Mouse (Mus musculus): ENCODE results near the gene Pigk.

Pigk gene

GRCm38 (mm10) chr3:152932544-152932943 is 218.6 kb downstream of the Pigk start:
- no peak for DNase-seq (ENCODE audit: low spot score)

- DNase-seq (ENCODE audit: low spot score), result no peak
Observed at GRCm38 (mm10) chr3:152933737-152934136, 219.8 kb downstream of the Pigk start.

- no peak for DNase-seq (ENCODE audit: low spot score)
Observed at GRCm38 (mm10) chr3:152936313-152936712, 222.4 kb downstream of the Pigk start.

- DNase-seq (ENCODE audit: low spot score), result no peak
Observed at GRCm38 (mm10) chr3:152941671-152942070, 227.8 kb downstream of the Pigk start.

- DNase-seq (ENCODE audit: low spot score), result no peak
Observed at GRCm38 (mm10) chr3:152942985-152943384, 229.1 kb downstream of the Pigk start.

- no peak for DNase-seq (ENCODE audit: low spot score)
Observed at GRCm38 (mm10) chr3:152944766-152945165, 230.9 kb downstream of the Pigk start.

GRCm38 (mm10) chr3:152947031-152947640 is 233.2 kb downstream of the Pigk start:
- no peak for DNase-seq (ENCODE audit: low spot score)

GRCm38 (mm10) chr3:152948556-152948955 is 234.7 kb downstream of the Pigk start:
- no peak for DNase-seq (ENCODE audit: low spot score)

- no peak for DNase-seq (ENCODE audit: low spot score)
Observed at GRCm38 (mm10) chr3:152949233-152949777, 235.4 kb downstream of the Pigk start.

- DNase-seq (ENCODE audit: low spot score), result no peak
Observed at GRCm38 (mm10) chr3:152950299-152950698, 236.4 kb downstream of the Pigk start.

GRCm38 (mm10) chr3:152950914-152951313 is 237.0 kb downstream of the Pigk start:
- no peak for DNase-seq (ENCODE audit: low spot score)

GRCm38 (mm10) chr3:152951634-152952545 is 238.0 kb downstream of the Pigk start:
- DNase-seq (ENCODE audit: low spot score), result no peak

- no peak for DNase-seq (ENCODE audit: low spot score)
Observed at GRCm38 (mm10) chr3:152956038-152956437, 242.1 kb downstream of the Pigk start.

GRCm38 (mm10) chr3:152956771-152957170 is 242.9 kb downstream of the Pigk start:
- DNase-seq (ENCODE audit: low spot score), result no peak

- DNase-seq (ENCODE audit: low spot score), result peak; percentile 81
Observed at GRCm38 (mm10) chr3:152958358-152959150, 244.7 kb downstream of the Pigk start.

GRCm38 (mm10) chr3:152961855-152962376 is 248.0 kb downstream of the Pigk start:
- no peak for DNase-seq (ENCODE audit: low spot score)

GRCm38 (mm10) chr3:152969774-152970347 is 256.0 kb downstream of the Pigk start:
- no peak for DNase-seq (ENCODE audit: low spot score)

- DNase-seq (ENCODE audit: low spot score), result no peak
Observed at GRCm38 (mm10) chr3:152971373-152971772, 257.5 kb downstream of the Pigk start.

GRCm38 (mm10) chr3:152979481-152980092 is 265.7 kb downstream of the Pigk start:
- no peak for DNase-seq (ENCODE audit: low spot score)

GRCm38 (mm10) chr3:152980431-152980830 is 266.5 kb downstream of the Pigk start:
- peak; percentile 76 for DNase-seq (ENCODE audit: low spot score)

Measured in MN1 (cell line).